Mouse (Mus musculus) stomach, embryonic 14.5 days (tissue): ENCODE measurements around the gene Eps8. TPM values are rescaled to one million over a fixed set of nuclear protein-coding genes. Genes with fewer than 3 reads are reported as not detected.

Source experiments
- ATAC-seq: fragments of 200-750 bp; cut with Nextera tagmentation; 2 replicates; pipeline ENCODE4 v1.8.0; 2017; ENCODE audit warnings: low read depth, moderate TSS enrichment; ENCODE audit not compliant: insufficient number of reproducible peaks, insufficient read depth, low FRiP score
- H3K27ac ChIP-seq: fragments of 300-500 bp; sonication (generic); 2 replicates; pipeline ENCODE4 v1.5.1; 2014; ENCODE audit warnings: mild to moderate bottlenecking, low read length, moderate library complexity, mixed read lengths
- H3K27me3 ChIP-seq: fragments of 300-500 bp; sonication (generic); 2 replicates; pipeline ENCODE4 v1.6.1; 2014; ENCODE audit warnings: low read length, control low read depth, mixed read lengths; ENCODE audit not compliant: control insufficient read depth, insufficient read depth
- H3K36me3 ChIP-seq: fragments of 300-500 bp; sonication (generic); 2 replicates; pipeline ENCODE4 v1.6.1; 2014; ENCODE audit warnings: mild to moderate bottlenecking, control low read depth, low read length, moderate library complexity, mixed read lengths; ENCODE audit not compliant: control insufficient read depth, insufficient read depth
- H3K4me1 ChIP-seq: fragments of 300-500 bp; sonication (generic); 2 replicates; pipeline ENCODE4 v1.6.1; 2014; ENCODE audit warnings: low read length, control low read depth, mixed read lengths; ENCODE audit not compliant: control insufficient read depth, insufficient read depth
- H3K4me2 ChIP-seq: fragments of 300-500 bp; sonication (generic); replicated peaks from 2 replicates; pipeline ENCODE4 v1.6.1; 2014; ENCODE audit warnings: low read depth, low read length, control low read depth
- H3K4me3 ChIP-seq: fragments of 300-500 bp; sonication (generic); 2 replicates; pipeline ENCODE4 v1.5.1; 2014; ENCODE audit warnings: low read depth, low read length, control low read depth
- H3K9ac ChIP-seq: fragments of 300-500 bp; sonication (generic); replicated peaks from 2 replicates; pipeline ENCODE4 v1.6.1; 2014; ENCODE audit warnings: low read depth, mild to moderate bottlenecking, control low read depth, low read length, moderate library complexity, mixed read lengths
- H3K9me3 ChIP-seq: fragments of 300-500 bp; sonication (generic); 2 replicates; pipeline ENCODE4 v1.6.1; 2016; ENCODE audit warnings: low read depth, low read length, control low read depth; ENCODE audit not compliant: control insufficient read depth
- WGBS: fragments of 180-500 bp; shearing (Covaris S2); extraction: QIAGEN DNeasy Blood & Tissue Kit; methylation state at CpG from one replicate; pipeline ENCODE4 v1.1.7; 2014; 5-methylcytosine and 5-hydroxymethylcytosine counted together
- polyA plus RNA-seq: library from polyadenylated mRNA; unstranded; fragments of >200 nt; fragmentation: Nextera tagmentation; extraction: Ambion mirVana; gene quantifications from 2 replicates; pipeline ENCODE4 v1.2.1, GENCODE M21; 2014

Gene Eps8
- polyA plus RNA-seq, 1 experiment from 2014 or later = 21.6 TPM

DNA sequence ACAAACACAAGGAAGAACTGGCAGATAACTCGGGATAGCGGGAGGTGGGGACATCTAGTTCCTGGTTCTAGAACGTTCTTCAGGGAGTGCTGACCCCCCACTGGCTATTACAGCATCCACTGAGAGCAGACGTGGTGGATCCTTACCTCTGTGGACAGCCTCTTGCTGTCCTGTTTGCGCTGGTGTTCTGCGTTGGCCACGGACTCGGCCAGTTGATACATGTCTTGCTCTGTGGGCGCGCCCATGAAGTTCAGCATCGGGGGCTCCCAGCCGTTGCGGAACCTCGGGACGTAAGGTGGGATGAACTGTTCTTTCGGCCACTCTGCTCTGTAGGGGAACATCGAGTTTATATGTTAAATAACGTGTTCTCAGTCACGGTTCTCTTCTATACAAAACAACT lies 145.7 kb downstream of the Eps8 start:
- Histone ChIP-seq H3K4me1 (no peaks in the 10 kb centered on the region), H3K36me3 (no peaks in the 10 kb centered on the region; the same call in 1 of the 2 replicates), H3K9me3 (no peaks in the 10 kb centered on the region), H3K4me2 (no peak overlapping the region), H3K4me3 (no peak overlapping the region), H3K27ac (no peak overlapping the region), H3K27me3 (no peaks in the 10 kb centered on the region), H3K9ac (no peak overlapping the region)
- WGBS = 95% methylated on average over 19 of the region's 19 CpGs
- no peak for ATAC-seq

DNA sequence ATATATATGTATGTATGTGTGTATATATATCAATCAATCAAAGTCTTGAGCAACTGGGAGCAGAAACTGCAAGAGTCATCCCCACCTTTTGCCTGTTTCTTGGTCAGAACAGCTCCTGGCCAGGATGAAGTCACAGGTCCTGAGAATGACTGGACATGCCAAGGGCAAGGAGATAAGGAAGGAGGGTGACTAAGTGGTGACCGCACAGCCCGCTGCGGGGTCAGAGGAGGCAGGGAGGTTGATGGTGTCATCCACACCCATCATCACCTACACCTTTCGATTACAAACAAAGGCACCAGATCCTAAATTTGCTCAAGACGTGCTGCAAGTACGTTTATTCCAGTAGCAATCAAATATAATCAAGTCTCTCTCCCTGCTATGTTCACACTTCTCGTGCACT lies 148.1 kb downstream of the Eps8 start:
- no peak overlapping the region for H3K9ac ChIP-seq
- H3K27ac ChIP-seq = no peak overlapping the region
- no peaks in the 10 kb centered on the region for H3K27me3 ChIP-seq
- ATAC-seq = no peak
- H3K4me3 ChIP-seq = no peak overlapping the region
- WGBS = 89% methylated on average over 7 of the region's 7 CpGs
- no peaks in the 10 kb centered on the region; the same call in 1 of the 2 replicates for H3K36me3 ChIP-seq
- no peaks in the 10 kb centered on the region for H3K9me3 ChIP-seq
- H3K4me1 ChIP-seq = no peaks in the 10 kb centered on the region
- H3K4me2 ChIP-seq = no peak overlapping the region

- H3K27ac ChIP-seq = no peak overlapping the region
- no peak overlapping the region for H3K9ac ChIP-seq
- H3K9me3 ChIP-seq = no peaks in the 10 kb centered on the region
- ATAC-seq = no peak
- 70% methylated on average over 3 of the region's 3 CpGs for WGBS
- H3K36me3 ChIP-seq = no peaks in the 10 kb centered on the region; the same call in 1 of the 2 replicates
- H3K27me3 ChIP-seq = no peaks in the 10 kb centered on the region
- H3K4me1 ChIP-seq = no peaks in the 10 kb centered on the region
- no peak overlapping the region for H3K4me3 ChIP-seq
- H3K4me2 ChIP-seq = no peak overlapping the region
These were observed 149.0 kb downstream of the Eps8 start for GRCm38 (mm10) chr6:137505555-137506227.

GRCm38 (mm10) chr6:137504052-137504451 lies 150.6 kb downstream of the Eps8 start:
- no peaks in the 10 kb centered on the region for H3K4me1 ChIP-seq
- no peaks in the 10 kb centered on the region; the same call in 1 of the 2 replicates for H3K36me3 ChIP-seq
- H3K9ac ChIP-seq = no peak overlapping the region
- no peak overlapping the region for H3K4me3 ChIP-seq
- 52% methylated on average over 1 of the region's 1 CpGs for WGBS
- H3K4me2 ChIP-seq = no peak overlapping the region
- H3K27ac ChIP-seq = no peak overlapping the region
- no peak for ATAC-seq
- H3K9me3 ChIP-seq = no peaks in the 10 kb centered on the region
- no peaks in the 10 kb centered on the region for H3K27me3 ChIP-seq

DNA sequence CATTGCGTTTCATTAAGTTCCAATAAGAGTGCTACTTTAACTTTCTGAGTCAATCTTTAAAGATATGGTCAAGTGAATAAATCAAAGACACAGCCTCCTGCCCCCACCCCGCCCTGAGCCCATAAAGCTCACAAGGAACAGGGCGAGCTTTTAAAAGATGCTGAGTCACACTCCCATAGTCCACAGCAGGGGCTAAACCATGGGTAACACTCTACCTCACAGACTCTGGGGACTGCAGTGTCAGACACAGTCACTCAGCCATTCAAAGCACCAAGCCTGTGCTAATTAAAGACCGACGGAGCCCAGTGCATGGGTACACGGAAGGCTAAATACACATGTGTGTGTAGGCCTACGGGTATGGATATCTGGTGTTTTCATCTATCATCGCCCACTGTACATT lies 151.2 kb downstream of the Eps8 start:
- H3K27me3 ChIP-seq = no peaks in the 10 kb centered on the region
- 93% methylated on average over 8 of the region's 8 CpGs for WGBS
- no peak overlapping the region for H3K9ac ChIP-seq
- no peaks in the 10 kb centered on the region for H3K9me3 ChIP-seq
- no peaks in the 10 kb centered on the region; the same call in 1 of the 2 replicates for H3K36me3 ChIP-seq
- no peak overlapping the region for H3K4me3 ChIP-seq
- H3K27ac ChIP-seq = no peak overlapping the region
- ATAC-seq = peak; percentile 67; the same call in 1 of the 2 replicates
- no peak overlapping the region for H3K4me2 ChIP-seq
- no peaks in the 10 kb centered on the region for H3K4me1 ChIP-seq

- H3K9me3 ChIP-seq = no peaks in the 10 kb centered on the region
- H3K36me3 ChIP-seq = no peaks in the 10 kb centered on the region
- no peaks in the 10 kb centered on the region for H3K4me1 ChIP-seq
- no peak overlapping the region for H3K4me3 ChIP-seq
- ATAC-seq = no peak
- H3K27me3 ChIP-seq = no peaks in the 10 kb centered on the region
- H3K27ac ChIP-seq = no peak overlapping the region
- H3K4me2 ChIP-seq = no peak overlapping the region
- no peak overlapping the region for H3K9ac ChIP-seq
- WGBS = 85% methylated on average over 7 of the region's 7 CpGs
These were observed 151.7 kb downstream of the Eps8 start for GRCm38 (mm10) chr6:137503009-137503408.

DNA sequence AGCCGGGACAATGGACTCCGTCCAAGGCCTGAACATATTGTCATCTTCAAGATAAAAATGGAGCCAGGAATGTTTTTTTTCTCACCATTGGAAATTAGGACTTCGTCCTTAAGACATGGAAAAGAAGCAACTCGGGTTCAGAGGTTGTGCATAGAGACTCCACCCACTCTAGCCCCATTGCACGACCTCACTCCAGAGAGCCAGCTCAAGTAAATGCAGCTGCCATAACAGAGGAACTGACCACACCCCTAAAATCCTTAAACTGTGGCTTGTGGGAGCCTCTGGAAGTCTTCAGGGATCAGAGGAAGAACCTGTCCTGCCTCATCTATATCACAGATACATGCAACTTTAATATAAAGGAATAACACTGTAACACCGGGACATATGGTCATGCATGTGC lies 155.9 kb downstream of the Eps8 start:
- Histone ChIP-seq H3K4me1 (no peaks in the 10 kb centered on the region), H3K27me3 (no peaks in the 10 kb centered on the region), H3K4me3 (no peak overlapping the region), H3K27ac (no peak overlapping the region), H3K4me2 (no peak overlapping the region), H3K9ac (no peak overlapping the region), H3K36me3 (no peaks in the 10 kb centered on the region), H3K9me3 (no peaks in the 10 kb centered on the region)
- WGBS = 70% methylated on average over 6 of the region's 6 CpGs
- ATAC-seq = no peak

- H3K27me3 ChIP-seq = no peaks in the 10 kb centered on the region
- no peak overlapping the region for H3K9ac ChIP-seq
- no peaks in the 10 kb centered on the region for H3K4me1 ChIP-seq
- ATAC-seq = no peak
- no peak overlapping the region for H3K4me2 ChIP-seq
- no peak overlapping the region for H3K27ac ChIP-seq
- 69% methylated on average over 8 of the region's 8 CpGs for WGBS
- no peaks in the 10 kb centered on the region for H3K9me3 ChIP-seq
- no peaks in the 10 kb centered on the region for H3K36me3 ChIP-seq
- H3K4me3 ChIP-seq = no peak overlapping the region
These were observed 157.4 kb downstream of the Eps8 start for GRCm38 (mm10) chr6:137497208-137497835.
